Mouse (Mus musculus) mouse trophoblast stem cell (cell line): ENCODE data around the gene Vpreb1.

Experiments used
- in situ Hi-C, 2 experiments: fragments of 300-500 bp; cut with MseI, MboI; formaldehyde crosslinking; loops; 2 replicates in 1 of 2; 3 replicates in 1 of 2; pipeline ENCODE4 v1.15.1; 2025

Gene Vpreb1

GRCm38 (mm10) chr16:16870617-16871331, at the start of gene Vpreb1, which contains the start of gene Top3b:
Vpreb1 (minus strand) TSS chr16:16870843.
Top3b (plus strand) TSS chr16:16870736.
- in situ Hi-C loops = no loop called here

GRCm38 (mm10) chr16:16918441-16919117, 47.9 kb upstream of the Vpreb1 start:
- in situ Hi-C loops = no loop called here

GRCm38 (mm10) chr16:16913440-16913839, 42.8 kb upstream of the Vpreb1 start:
- in situ Hi-C loops = no loop called here

GRCm38 (mm10) chr16:16911641-16912597, 41.3 kb upstream of the Vpreb1 start:
- in situ Hi-C loops = no loop called here

GRCm38 (mm10) chr16:16907799-16908198, 37.2 kb upstream of the Vpreb1 start:
- in situ Hi-C loops = no loop called here

- in situ Hi-C loops = no loop called here
Measured at GRCm38 (mm10) chr16:16903188-16903587, 32.5 kb upstream of the Vpreb1 start.

GRCm38 (mm10) chr16:16902329-16902728, 31.7 kb upstream of the Vpreb1 start:
- in situ Hi-C loops = no loop called here

- in situ Hi-C loops = no loop called here
Measured at GRCm38 (mm10) chr16:16897056-16897584, 26.5 kb upstream of the Vpreb1 start.

- in situ Hi-C loops = no loop called here
Measured at GRCm38 (mm10) chr16:16896382-16897055, 25.9 kb upstream of the Vpreb1 start, which contains the start of gene Ppm1f. Ppm1f (plus strand) TSS chr16:16896469.

- in situ Hi-C loops = no loop called here
Measured at GRCm38 (mm10) chr16:16896015-16896381, 25.4 kb upstream of the Vpreb1 start.

- in situ Hi-C loops = no loop called here
Measured at GRCm38 (mm10) chr16:16892366-16892765, 21.7 kb upstream of the Vpreb1 start.

GRCm38 (mm10) chr16:16888341-16888740, 17.7 kb upstream of the Vpreb1 start:
- in situ Hi-C loops = no loop called here

GRCm38 (mm10) chr16:16879025-16879424, 8.4 kb upstream of the Vpreb1 start:
- in situ Hi-C loops = no loop called here

GRCm38 (mm10) chr16:16870241-16870616, 414 bp downstream of the Vpreb1 start:
- in situ Hi-C loops = no loop called here

GRCm38 (mm10) chr16:16865696-16866561, 4.7 kb downstream of the Vpreb1 start:
- in situ Hi-C loops = no loop called here

- in situ Hi-C loops = no loop called here
Measured at GRCm38 (mm10) chr16:16865217-16865616, 5.4 kb downstream of the Vpreb1 start.

- in situ Hi-C loops = no loop called here
Measured at GRCm38 (mm10) chr16:16863978-16864377, 6.7 kb downstream of the Vpreb1 start, which contains the start of gene Igll1. Igll1 (minus strand) TSS chr16:16863985.

- in situ Hi-C loops = no loop called here
Measured at GRCm38 (mm10) chr16:16862288-16862687, 8.4 kb downstream of the Vpreb1 start.

GRCm38 (mm10) chr16:16856731-16857476, 13.7 kb downstream of the Vpreb1 start:
- in situ Hi-C loops = no loop called here
